Mouse (Mus musculus) common myeloid progenitor, adult 5-6 weeks (primary cell): ENCODE data around the gene Aifm2. TPM values are rescaled to one million over a fixed set of nuclear protein-coding genes. Genes with fewer than 3 reads are reported as not detected.

Experiments used
- ATAC-seq: replicated peaks from 2 replicates; pipeline ENCODE4 v1.8.0; 2016; ENCODE audit warnings: low read depth, mild to moderate bottlenecking, moderate TSS enrichment, inconsistent platforms; ENCODE audit not compliant: poor library complexity, severe bottlenecking
- total RNA-seq: library from RNA; stranded (forward); fragments of 200-1000, 187-1606 nt; gene quantifications from 2 replicates; pipeline ENCODE4 v1.2.3, GENCODE M21; 2017

Aifm2 gene
- total RNA-seq, 1 experiment from 2014 or later = 5.0 TPM

DNA sequence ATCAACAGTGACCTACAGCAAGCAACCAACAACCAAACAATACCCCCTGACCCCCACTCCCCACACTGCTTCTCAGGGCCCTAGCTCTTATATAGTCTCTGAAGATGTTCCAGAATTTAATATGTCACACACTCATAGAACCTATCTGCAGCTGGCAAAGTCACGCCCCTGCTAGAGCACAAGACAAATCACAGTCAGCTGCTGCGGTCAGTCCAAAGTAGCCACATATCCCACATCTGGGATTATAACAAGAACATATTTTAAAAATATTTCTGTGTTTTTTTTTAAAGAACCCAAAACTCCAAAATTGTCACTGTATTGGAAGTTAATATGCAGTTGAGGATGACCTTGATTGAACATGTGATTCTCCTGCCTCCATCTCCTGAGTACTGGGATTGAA is 43.8 kb downstream of the Aifm2 start:
- no peak for ATAC-seq

DNA sequence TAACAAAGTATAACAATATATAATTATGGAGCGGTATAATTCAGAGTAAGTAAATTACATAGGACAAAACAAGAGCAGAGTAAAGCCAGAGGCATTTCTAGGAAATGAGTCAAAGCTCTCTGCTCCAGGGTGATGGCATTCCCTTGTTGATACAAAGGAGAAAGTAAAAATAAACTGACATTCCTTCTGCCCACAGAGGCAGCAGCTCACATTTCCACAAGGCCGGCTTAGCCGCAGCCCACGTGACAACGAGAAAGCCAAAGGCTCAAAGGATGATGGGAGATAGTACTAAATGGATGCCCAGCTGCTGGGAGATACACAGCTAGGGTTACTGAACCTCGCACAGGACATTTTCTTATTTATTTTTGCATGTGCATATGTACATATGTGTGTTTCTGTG is 44.8 kb downstream of the Aifm2 start:
- ATAC-seq = no peak

DNA sequence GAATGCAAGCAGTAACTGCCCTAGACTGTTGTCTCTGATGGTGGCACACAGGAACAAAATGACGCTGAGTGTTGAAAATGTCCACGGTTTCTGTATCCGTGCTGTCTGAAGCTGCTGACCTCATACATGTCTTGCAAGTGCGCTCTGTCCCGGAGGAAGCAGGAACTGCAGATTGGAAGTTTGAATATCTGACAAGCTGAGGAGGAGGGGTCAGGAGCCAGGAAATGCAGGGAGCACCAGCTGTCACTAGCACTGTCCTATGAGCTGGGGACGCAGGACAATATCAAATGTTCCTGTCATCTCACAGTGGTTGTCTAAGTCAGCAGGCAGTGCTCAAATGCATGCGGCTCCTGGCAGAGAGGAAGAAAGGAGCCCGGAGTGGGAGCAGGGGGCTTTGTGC is 49.6 kb downstream of the Aifm2 start:
- ATAC-seq = no peak

DNA sequence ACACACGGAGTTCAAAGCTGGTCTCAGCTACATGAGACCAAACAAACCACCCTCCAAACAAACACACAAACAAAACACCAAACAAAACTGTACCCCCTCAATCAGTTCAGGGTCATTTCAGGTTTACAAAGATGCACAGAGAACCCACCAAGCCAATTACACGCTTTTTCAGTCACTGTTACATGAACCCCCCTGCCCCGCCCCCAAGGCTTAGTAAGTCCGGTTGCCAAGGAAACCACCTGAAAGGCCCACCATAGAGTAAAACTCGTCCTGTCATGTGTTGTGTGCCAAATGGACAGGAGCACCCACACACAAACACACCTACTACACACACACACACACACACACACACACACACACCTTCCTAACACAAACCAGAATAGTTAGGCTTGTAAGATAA is 50.5 kb downstream of the Aifm2 start:
- no peak for ATAC-seq

DNA sequence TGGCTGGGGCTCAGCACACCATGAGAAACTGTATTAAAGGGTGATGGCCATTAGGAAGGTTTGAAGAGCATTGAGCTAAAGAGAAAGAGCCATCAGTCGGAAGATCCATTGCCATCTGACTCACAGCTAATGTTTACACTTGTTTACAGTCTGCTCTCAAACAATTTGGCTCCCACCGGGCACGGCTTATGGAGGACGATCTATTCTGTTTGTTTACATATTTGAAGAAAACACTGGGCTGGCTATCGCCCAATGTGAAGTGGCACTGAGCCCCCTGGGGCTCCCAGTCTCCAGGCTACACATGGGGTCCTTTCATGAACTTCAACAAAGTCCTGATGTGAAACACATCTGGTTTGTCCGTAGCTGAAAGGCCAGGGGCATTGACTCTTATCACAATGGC is 51.7 kb downstream of the Aifm2 start:
- ATAC-seq = no peak

DNA sequence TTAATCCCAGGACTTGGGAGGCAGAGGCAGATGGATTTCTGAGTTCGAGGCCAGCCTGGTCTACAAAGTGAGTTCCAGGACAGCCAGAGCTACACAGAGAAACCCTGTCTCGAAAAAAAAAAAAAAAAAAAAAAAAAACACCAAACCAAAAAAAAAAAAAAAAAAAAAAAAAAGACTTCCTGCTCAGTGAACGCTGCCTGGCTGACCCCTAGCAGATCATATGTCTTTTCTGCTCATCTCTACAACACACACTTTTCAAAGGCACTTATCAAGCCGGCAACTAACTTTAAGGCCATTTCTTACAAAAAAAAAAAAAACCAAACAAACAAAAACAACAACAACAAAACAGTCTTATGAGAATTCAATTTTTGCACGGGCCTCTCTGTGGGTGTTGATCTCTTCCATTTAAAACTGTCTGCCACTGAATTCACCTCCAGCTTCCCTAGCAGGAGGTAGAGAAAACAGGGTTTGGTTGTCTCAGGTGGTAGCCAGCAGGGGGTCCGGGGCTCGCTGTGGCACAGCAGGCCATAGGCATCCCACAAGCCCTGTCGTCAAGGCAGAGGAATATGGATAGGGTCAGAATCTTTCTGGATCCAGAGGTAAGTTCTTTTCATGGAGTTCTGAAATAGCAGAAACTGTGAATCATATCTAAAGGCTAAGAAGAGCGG is 66.5 kb downstream of the Aifm2 start:
- no peak for ATAC-seq

DNA sequence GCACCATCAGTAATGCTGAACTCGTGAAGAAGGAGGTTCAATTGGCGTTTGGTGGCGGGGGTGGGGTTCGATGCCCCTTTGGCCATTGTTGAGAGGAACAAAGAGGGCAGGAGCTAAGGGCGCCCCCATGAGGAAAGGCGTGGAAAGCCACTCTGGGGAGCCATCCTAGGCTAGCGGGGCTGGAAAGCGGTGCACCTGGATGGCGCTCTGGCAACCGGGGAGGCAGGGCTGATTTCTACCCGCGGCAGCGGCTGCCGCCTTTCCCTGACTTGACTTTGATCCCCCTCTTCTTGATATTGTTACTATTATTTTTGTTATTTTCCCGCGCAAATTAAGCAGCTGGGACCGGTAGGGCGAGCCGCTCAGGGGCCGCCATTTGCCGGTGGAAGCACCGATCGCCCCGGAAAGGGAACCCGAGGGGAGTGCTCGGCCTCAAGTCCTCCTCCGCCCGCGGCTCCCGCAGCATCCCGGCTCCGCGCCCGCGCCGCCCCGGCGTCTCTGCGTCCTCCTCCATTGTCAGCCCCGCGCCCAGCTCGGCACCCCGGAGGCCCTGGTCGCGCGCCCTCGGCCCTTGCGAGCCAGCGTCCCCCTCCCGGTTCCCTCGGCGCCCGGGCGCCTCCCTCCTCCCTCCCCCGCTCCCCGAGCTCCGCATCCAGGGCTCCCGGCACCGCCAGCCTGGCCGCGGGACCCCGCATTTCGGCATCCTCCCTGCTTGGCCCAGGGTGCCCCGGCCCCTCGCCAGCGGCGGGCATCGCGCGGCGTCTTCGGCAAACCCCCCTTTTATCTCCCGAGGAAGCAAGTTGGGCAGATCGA is 67.9 kb downstream of the Aifm2 start:
- 0 out of 2 replicates have a peak, but pooled peaks have one; percentile 43 for ATAC-seq

DNA sequence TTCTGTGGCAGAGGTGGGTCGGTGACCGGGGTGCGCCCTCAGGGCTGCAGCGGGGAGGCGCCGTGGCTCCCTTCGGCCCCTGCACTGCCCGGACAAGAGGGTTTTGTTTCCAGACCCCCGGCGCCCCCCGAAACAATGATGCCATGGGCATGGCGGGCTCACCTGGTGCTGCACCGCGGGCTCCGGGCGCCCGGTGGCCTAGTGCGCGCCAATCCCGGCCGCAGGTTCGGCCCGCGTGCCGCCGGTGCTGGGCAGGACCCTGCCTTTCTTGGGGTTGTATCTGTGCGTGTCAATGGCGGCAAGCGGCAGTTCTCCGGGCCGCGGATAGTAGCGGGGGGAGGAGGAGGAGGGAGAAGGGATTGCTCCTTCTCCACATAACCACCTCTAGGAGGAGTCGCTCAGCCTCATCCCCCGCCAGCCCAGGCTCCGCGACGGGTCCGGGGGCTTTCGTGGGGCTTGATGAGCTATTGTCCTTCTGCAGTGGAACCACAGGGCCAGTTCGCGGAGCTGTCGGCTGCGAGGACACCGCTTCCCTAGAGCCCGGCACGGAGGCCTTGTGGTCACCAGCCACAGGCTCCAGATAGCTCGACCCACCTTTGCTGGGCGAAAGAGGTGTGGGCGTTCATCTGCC is 68.7 kb downstream of the Aifm2 start, which contains the start of gene H2afy2:
H2afy2 (minus strand) TSS at position 527 of the 631 bp plus-strand sequence.
- peak; percentile 46 for ATAC-seq

DNA sequence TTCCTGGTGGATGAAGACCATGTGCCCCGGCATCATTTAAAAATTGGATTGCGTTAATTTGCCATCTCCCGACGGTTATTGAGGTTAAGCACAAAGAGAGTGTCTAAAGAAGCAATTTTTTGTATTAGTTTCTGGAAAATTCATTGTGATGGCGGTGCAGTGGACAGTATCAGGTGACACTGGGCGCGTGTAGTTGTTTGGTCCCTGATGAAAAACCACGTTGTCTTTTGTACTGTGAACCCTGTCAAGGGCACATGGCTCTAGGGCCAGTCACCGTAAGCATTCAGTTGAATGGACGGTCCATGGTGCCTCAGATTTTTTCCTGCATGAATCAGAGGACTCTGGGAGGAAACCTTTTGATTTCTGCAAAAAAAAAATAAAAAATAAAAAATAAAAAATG is 69.4 kb downstream of the Aifm2 start:
- ATAC-seq = no peak

DNA sequence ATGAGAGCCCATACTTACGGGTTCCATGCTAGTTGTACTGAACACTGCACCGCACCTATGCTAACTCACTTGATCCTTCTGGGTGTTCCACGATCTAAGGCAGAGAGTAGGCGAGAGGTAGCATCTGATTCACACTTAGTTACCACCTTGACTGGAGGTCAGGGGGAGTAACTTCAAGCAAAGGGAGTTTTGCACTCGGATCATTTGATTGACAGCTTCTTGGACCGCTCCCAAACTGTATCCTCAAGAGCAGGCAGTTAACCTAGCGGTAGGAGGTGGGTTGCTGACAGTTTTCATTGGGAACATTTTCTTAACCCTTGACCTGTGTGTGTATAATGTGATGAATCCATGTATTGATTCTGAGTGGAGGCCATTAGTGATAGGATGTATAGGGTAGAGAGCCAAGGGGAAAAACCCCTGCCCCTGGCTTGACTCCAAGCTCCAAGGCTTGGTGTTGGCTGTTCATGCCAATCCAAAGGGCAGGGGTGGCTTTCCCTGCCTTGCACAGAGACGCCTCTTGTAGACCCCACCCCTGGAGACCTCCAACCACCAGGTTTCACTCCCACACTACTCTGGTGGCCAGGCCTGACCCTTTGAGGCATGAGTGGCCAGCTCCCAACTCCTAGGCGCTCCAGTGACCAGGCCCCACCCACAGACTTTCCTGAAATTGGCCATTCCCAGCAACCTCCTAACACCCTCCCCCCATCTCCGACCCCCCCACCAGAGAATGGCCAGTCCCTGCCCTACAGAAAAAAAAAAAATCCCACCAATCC is 72.7 kb downstream of the Aifm2 start:
- no peak for ATAC-seq

DNA sequence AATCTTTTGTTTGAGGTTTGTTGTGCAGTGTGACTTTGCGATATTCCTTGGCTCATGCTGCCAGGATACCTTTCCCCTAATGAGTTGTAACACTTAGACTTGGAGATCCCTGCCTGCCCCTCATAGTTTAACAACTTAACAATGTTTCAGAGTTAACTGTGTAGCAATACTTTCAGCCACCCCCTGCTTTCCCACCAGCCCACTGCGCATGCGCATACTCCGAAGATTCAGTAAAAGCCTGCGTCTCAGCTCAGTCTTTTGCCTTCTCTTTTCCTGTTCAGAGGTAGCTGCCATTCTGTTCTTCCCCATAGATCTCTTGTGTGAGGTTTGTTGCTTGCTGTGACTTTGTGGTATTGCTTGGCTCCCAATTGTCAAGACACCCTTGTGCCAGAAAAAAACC is 73.4 kb downstream of the Aifm2 start:
- ATAC-seq = no peak

Other genes starting within 250 kb of the Aifm2 start
- 3.6 and 6.9 TPM in 2 replicates for gene Lrrc20, start 239.5 kb upstream of the Aifm2 start, total RNA-seq
- not detected in 2 replicates for gene Npffr1, start 119.8 kb upstream of the Aifm2 start, total RNA-seq
- 152 and 159 TPM in 2 replicates for gene Ppa1, start 66.7 kb upstream of the Aifm2 start, total RNA-seq
- gene Sar1a, start 35.0 kb upstream of the Aifm2 start, total RNA-seq = 106 and 111 TPM in 2 replicates
- 20.1 and 31.0 TPM in 2 replicates for gene Tysnd1, start 19.7 kb upstream of the Aifm2 start, total RNA-seq
- 1.2 and 1.8 TPM in 2 replicates for gene H2afy2, start 68.9 kb downstream of the Aifm2 start, total RNA-seq